10 mouse cellular contexts compared by ENCODE assay signal in genomic region chr11:61584830-61585229, GRCm38 (mm10).
"Had no signal": no experiment of that assay in that cellular context is flagged by ENCODE, and none has a peak within 500 bp of the region (broad histone marks: within the 10 kb centered on the region; RNA-seq: fewer than 3 reads in every experiment).

No protein-coding gene starts in this region.

- H3K36me3 ChIP-seq: kidney, embryonic 15.5 days; limb, embryonic 10.5 days; liver, embryonic 15.5 days; midbrain, embryonic 12.5 days had no signal

- H3K9me3 ChIP-seq: kidney, embryonic 15.5 days; limb, embryonic 10.5 days; liver, embryonic 15.5 days had no signal

- H3K4me1 ChIP-seq: limb, embryonic 10.5 days; liver, embryonic 15.5 days; midbrain, embryonic 12.5 days had no signal

- H3K4me3 ChIP-seq: kidney, embryonic 15.5 days; left cerebral cortex, adult 2 months; limb, embryonic 10.5 days; liver, embryonic 15.5 days; midbrain, embryonic 12.5 days had no signal

- H3K4me2 ChIP-seq: kidney, embryonic 15.5 days; liver, embryonic 11.5 days; liver, embryonic 15.5 days; lung, embryonic 14.5 days; midbrain, embryonic 12.5 days had no signal

- ATAC-seq: midbrain, embryonic 16.5 days had no signal

- H3K27me3 ChIP-seq: kidney, embryonic 15.5 days had no signal

- H3K9ac ChIP-seq: kidney, embryonic 15.5 days; liver, embryonic 15.5 days; lung, embryonic 14.5 days; midbrain, embryonic 12.5 days had no signal

- DNase-seq: lung, embryonic 14.5 days; right cerebral cortex, postnatal 14 days; thymus, postnatal 4 days had no signal

- H3K27ac ChIP-seq: kidney, embryonic 15.5 days; left cerebral cortex, adult 2 months; limb, embryonic 10.5 days; liver, embryonic 15.5 days; midbrain, embryonic 12.5 days had no signal
